Mouse (Mus musculus): ENCODE measurements around the gene Cdnf. TPM values are rescaled to one million over a fixed set of nuclear protein-coding genes. Genes with fewer than 3 reads are reported as not detected.

Gene Cdnf
- total and polyA plus RNA-seq, 2 experiments from 2014 or later: 0.35 to 0.71 TPM

- Histone ChIP-seq H3K9ac (no peak overlapping the region), H3K27ac (ENCODE audit: low read depth, low read length) (no peak overlapping the region), H3K9me3 (ENCODE audit: low read length) (no peaks in the 10 kb centered on the region), H3K4me1 (ENCODE audit: insufficient read depth) (no peaks in the 10 kb centered on the region), H3K4me3 (ENCODE audit: low read depth, low read length) (no peak overlapping the region), H3K27me3 (ENCODE audit: insufficient read depth, low read length) (no peaks in the 10 kb centered on the region), H3K4me2 (ENCODE audit: low read depth) (no peak overlapping the region), H3K36me3 (ENCODE audit: insufficient read depth) (peaks cover 22% of the 10 kb centered on the region)
- no peak for DNase-seq
- TF ChIP-seq CTCF (IDR thresholded peaks at IDR 0.05; ENCODE audit: low read depth): no peak
- 53% methylated on average over 3 of the region's 3 CpGs for WGBS
- no peak; the same call in 1 of the 2 replicates for ATAC-seq
These were observed 23.0 kb upstream of the Cdnf start for GRCm38 (mm10) chr2:3489816-3490215.

GRCm38 (mm10) chr2:3493833-3494409 is 18.9 kb upstream of the Cdnf start:
- no peak for ATAC-seq
- Histone ChIP-seq H3K4me2 (ENCODE audit: low read depth) (no peak overlapping the region), H3K9ac (no peak overlapping the region), H3K4me1 (ENCODE audit: insufficient read depth) (no peaks in the 10 kb centered on the region), H3K9me3 (ENCODE audit: low read length) (no peaks in the 10 kb centered on the region), H3K4me3 (ENCODE audit: low read depth, low read length) (no peak overlapping the region), H3K36me3 (ENCODE audit: insufficient read depth) (peaks cover 49% of the 10 kb centered on the region), H3K27ac (ENCODE audit: low read depth, low read length) (no peak overlapping the region), H3K27me3 (ENCODE audit: insufficient read depth, low read length) (no peaks in the 10 kb centered on the region)
- no peak for TF ChIP-seq CTCF (IDR thresholded peaks at IDR 0.05; ENCODE audit: low read depth)
- DNase-seq: no peak
- 90% methylated on average over 3 of the region's 3 CpGs for WGBS

DNA sequence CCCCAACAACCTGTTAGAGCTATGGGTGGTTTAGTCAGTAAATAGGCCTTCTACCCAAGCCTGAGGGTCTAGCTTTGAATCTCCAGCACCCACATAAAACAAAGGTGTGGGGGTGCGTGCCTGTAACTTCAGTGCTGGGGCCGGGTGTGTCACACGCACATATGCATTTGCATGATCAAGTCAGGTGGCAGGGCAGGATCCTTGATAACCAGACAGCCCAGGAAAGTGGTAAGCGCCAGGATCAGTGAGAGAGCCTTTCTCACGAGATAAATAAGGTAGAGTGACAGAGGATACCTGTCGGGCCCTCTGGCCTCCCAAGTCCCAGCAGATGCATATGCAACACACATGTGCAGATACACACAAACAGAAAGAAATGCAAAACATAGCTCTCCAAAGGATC is 13.3 kb upstream of the Cdnf start:
- no peaks in the 10 kb centered on the region for H3K9me3 ChIP-seq (ENCODE audit: low read length)
- no peak for ATAC-seq
- 96% methylated on average over 6 of the region's 6 CpGs for WGBS
- TF ChIP-seq CTCF (IDR thresholded peaks at IDR 0.05; ENCODE audit: low read depth): no peak
- H3K9ac ChIP-seq: no peak overlapping the region
- no peak overlapping the region for H3K4me2 ChIP-seq (ENCODE audit: low read depth)
- no peaks in the 10 kb centered on the region for H3K4me1 ChIP-seq (ENCODE audit: insufficient read depth)
- peaks cover 55% of the 10 kb centered on the region for H3K36me3 ChIP-seq (ENCODE audit: insufficient read depth)
- H3K27ac ChIP-seq (ENCODE audit: low read depth, low read length): no peak overlapping the region
- no peak for DNase-seq
- H3K27me3 ChIP-seq (ENCODE audit: insufficient read depth, low read length): no peaks in the 10 kb centered on the region
- H3K4me3 ChIP-seq (ENCODE audit: low read depth, low read length): no peak overlapping the region

DNA sequence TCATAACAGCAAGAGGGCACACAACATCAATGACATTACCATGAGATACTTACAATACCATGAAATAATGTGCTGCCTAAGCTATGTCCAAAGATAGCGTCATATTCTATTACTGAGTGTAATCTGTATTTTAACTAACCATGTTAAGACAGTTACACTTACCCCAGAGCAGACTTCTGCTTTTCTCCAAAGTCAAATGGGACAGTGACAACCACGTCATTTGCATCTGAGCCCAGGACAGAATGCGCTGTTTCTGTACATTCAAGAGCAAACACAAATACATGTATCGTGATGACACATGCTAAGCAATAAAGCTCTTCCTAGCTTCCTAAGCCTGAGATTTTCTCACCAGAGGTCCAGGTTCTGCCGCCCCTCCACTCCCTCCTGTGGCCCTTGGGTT is 11.9 kb upstream of the Cdnf start:
- H3K4me1 ChIP-seq (ENCODE audit: insufficient read depth): no peaks in the 10 kb centered on the region
- WGBS: 98% methylated on average over 5 of the region's 5 CpGs
- no peak overlapping the region for H3K9ac ChIP-seq
- H3K27me3 ChIP-seq (ENCODE audit: insufficient read depth, low read length): no peaks in the 10 kb centered on the region
- no peak overlapping the region for H3K4me3 ChIP-seq (ENCODE audit: low read depth, low read length)
- no peaks in the 10 kb centered on the region for H3K9me3 ChIP-seq (ENCODE audit: low read length)
- no peak overlapping the region for H3K4me2 ChIP-seq (ENCODE audit: low read depth)
- ATAC-seq: no peak
- TF ChIP-seq CTCF (IDR thresholded peaks at IDR 0.05; ENCODE audit: low read depth): no peak
- H3K27ac ChIP-seq (ENCODE audit: low read depth, low read length): no peak overlapping the region
- H3K36me3 ChIP-seq (ENCODE audit: insufficient read depth): peaks cover 50% of the 10 kb centered on the region
- DNase-seq: no peak

DNA sequence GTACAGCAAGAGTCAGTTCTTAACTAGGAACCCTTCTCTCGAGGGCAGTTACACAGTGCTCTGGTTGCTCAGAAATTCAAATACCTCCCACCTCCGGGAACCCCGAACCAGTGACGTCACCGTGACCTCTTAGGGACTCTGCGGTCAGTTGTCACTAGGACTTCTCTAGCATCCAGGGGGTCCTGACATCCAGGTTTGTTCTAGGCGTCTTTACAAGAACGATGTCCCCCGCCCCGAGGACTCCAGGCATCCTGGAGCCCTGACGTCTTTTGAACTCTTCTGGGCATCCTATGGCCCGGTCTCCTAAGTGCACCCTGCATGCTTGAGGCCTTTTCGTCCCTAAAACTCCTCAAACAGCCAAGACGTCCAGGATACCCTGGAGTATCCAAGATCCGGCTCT is 754 bp upstream of the Cdnf start:
- no peaks in the 10 kb centered on the region; the same call in 1 of the 2 replicates for H3K4me1 ChIP-seq (ENCODE audit: insufficient read depth)
- ATAC-seq: no peak
- H3K4me2 ChIP-seq (ENCODE audit: low read depth): peak overlapping the region; percentile 88
- no peak for TF ChIP-seq CTCF (IDR thresholded peaks at IDR 0.05; ENCODE audit: low read depth)
- peak overlapping the region; percentile 93 for H3K4me3 ChIP-seq (ENCODE audit: low read depth, low read length)
- no peaks in the 10 kb centered on the region for H3K9me3 ChIP-seq (ENCODE audit: low read length)
- peak overlapping the region; percentile 93 for H3K9ac ChIP-seq
- peak; percentile 4 for DNase-seq
- peaks cover 16% of the 10 kb centered on the region for H3K36me3 ChIP-seq (ENCODE audit: insufficient read depth)
- H3K27me3 ChIP-seq (ENCODE audit: insufficient read depth, low read length): no peaks in the 10 kb centered on the region
- H3K27ac ChIP-seq (ENCODE audit: low read depth, low read length): peak overlapping the region; percentile 94
- WGBS: under 1% methylated on average over 15 of the region's 15 CpGs

GRCm38 (mm10) chr2:3522558-3522957 is 9.7 kb downstream of the Cdnf start:
- Histone ChIP-seq H3K4me2 (ENCODE audit: low read depth) (no peak overlapping the region), H3K36me3 (ENCODE audit: insufficient read depth) (no peaks in the 10 kb centered on the region), H3K4me1 (ENCODE audit: insufficient read depth) (no peaks in the 10 kb centered on the region), H3K9me3 (ENCODE audit: low read length) (no peaks in the 10 kb centered on the region), H3K27ac (ENCODE audit: low read depth, low read length) (no peak overlapping the region), H3K9ac (no peak overlapping the region), H3K27me3 (ENCODE audit: insufficient read depth, low read length) (no peaks in the 10 kb centered on the region), H3K4me3 (ENCODE audit: low read depth, low read length) (no peak overlapping the region)
- ATAC-seq (no peak), DNase-seq (no peak)
- WGBS: 85% methylated on average over 4 of the region's 4 CpGs
- TF ChIP-seq CTCF (IDR thresholded peaks at IDR 0.05; ENCODE audit: low read depth): no peak

GRCm38 (mm10) chr2:3526288-3526687 is 13.5 kb downstream of the Cdnf start:
- Histone ChIP-seq H3K4me3 (ENCODE audit: low read depth, low read length) (no peak overlapping the region), H3K27ac (ENCODE audit: low read depth, low read length) (no peak overlapping the region), H3K9me3 (ENCODE audit: low read length) (no peaks in the 10 kb centered on the region), H3K4me1 (ENCODE audit: insufficient read depth) (no peaks in the 10 kb centered on the region), H3K36me3 (ENCODE audit: insufficient read depth) (no peaks in the 10 kb centered on the region), H3K27me3 (ENCODE audit: insufficient read depth, low read length) (no peaks in the 10 kb centered on the region), H3K4me2 (ENCODE audit: low read depth) (no peak overlapping the region), H3K9ac (no peak overlapping the region)
- TF ChIP-seq CTCF (IDR thresholded peaks at IDR 0.05; ENCODE audit: low read depth): no peak
- 82% methylated on average over 6 of the region's 6 CpGs for WGBS
- no peak for DNase-seq
- ATAC-seq: no peak
